Mouse (Mus musculus) small intestine, adult 2 months (tissue): ENCODE data around the gene Pkp3.

Experiments used
- CTCF ChIP-seq: fragments of 200-500 bp; IDR thresholded peaks from 2 replicates; pipeline ENCODE4 v1.5.1; 2012; ENCODE audit warnings: low read depth, mild to moderate bottlenecking, control low read depth, inconsistent platforms, low read length, moderate library complexity, mixed read lengths; ENCODE audit not compliant: insufficient replicate concordance, insufficient read length; ENCODE audit errors: extremely low read depth
- POLR2A ChIP-seq: fragments of 200-500 bp; IDR thresholded peaks from 2 replicates; pipeline ENCODE4 v1.6.1; 2012; ENCODE audit warnings: low read depth, mild to moderate bottlenecking, control low read depth, inconsistent platforms, low read length, moderate library complexity

- no peak for TF ChIP-seq CTCF
- no peak for TF ChIP-seq POLR2A
Observed at GRCm38 (mm10) chr7:141094487-141095205, 16.6 kb downstream of the Pkp3 start.
